Comparison of ENCODE assay signal across 8 mouse cellular contexts in the genomic region with DNA sequence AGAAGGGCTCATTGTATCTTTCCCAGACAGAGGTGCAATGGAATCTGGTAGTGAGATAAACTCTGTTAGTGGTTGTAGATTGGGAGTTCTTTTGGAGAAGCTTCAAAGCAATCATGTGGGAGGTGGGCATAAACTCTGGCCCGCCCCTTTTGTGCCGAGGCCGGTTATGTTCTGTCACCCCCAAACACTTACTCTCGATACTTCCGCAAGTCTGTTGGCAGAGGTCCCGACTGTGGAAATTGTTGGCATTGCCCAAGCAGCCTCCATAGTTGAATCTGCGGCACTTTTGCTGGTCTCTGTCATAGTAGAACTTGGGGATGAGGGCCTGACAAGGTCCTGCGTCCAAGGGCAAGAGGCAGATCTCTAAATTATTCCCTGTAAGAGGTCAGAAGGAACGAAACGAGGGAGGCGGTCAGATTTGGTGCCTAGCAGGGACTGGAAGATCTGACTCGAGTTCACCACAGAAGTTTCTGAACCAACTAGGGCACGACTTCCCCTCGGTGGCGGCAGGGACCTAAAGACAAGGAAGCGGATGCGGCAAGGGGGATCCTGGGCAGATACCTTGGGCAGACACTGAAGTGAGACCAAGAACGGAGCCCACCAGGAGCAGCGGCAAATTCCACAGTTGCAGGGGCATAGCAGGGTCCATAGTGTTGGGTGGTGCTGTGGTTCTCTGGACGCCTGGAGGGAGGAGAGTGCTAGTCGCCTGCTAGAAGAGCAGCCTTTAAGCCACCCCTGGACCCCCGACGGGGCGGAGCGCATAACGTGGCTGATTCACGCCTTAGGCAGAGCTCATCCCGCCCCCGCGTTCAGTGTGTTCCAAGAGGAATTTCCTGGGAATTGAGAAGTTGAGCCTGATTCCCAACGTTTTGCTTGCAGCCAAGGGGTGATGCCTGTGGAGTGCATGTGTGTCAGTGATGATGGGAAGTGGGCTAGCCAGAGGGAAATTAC. TPM values are rescaled to one million over a fixed set of nuclear protein-coding genes. Genes with fewer than 3 reads are reported as not detected.
A peak's percentile ranks its signal among the peaks of the same experiment; 100 is the strongest.
DNase-seq lines count a peak whose midpoint lies in the region; ATAC-seq and TF ChIP-seq lines count a peak whose summit lies in the region.

No protein-coding gene starts in this region.

- no peak for TF ChIP-seq EP300 in liver, embryonic 14.5 days (IDR thresholded peaks at IDR 0.05; ENCODE audit: low read depth)

- no peak for ATAC-seq in cerebellum, adult (ENCODE audit: insufficient number of reproducible peaks, low FRiP score, low TSS enrichment)
- no peak for ATAC-seq in intestine, embryonic 15.5 days
- no peak for ATAC-seq in liver, embryonic 14.5 days (ENCODE audit: insufficient read depth)
- no peak for ATAC-seq in midbrain, postnatal 0 days (ENCODE audit: low FRiP score)

- peak; percentile 13 to 35 for DNase-seq in cerebellum, postnatal 10 days
- DNase-seq in embryo, embryonic 10.5 days (ENCODE audit: low spot score): peak; percentile 39
- DNase-seq in heart, adult 11 months: peak; percentile 94
- DNase-seq in liver, embryonic 14.5 days (ENCODE audit: low read depth in 3 of 3, low spot score in 3 of 3): no peak
- no peak for DNase-seq in midbrain, postnatal 0 days (ENCODE audit: low spot score)
- DNase-seq in yolk sac, embryonic 10.5 days (ENCODE audit: low spot score): peak; percentile 17

- no peaks in the 10 kb centered on the region for H3K9me3 ChIP-seq in intestine, embryonic 15.5 days
- no peaks in the 10 kb centered on the region for H3K9me3 ChIP-seq in liver, embryonic 14.5 days (ENCODE audit: control insufficient read depth, low read length)
- H3K9me3 ChIP-seq in midbrain, postnatal 0 days (ENCODE audit: low read length): no peaks in the 10 kb centered on the region

- H3K4me3 ChIP-seq in intestine, embryonic 15.5 days (replicated peaks): peak overlapping the region; percentile 23; the same call in 1 of the 2 replicates
- H3K4me3 ChIP-seq in liver, embryonic 14.5 days (ENCODE audit: insufficient read depth in 1 of 2, low read depth in 2 of 2, low read length in 2 of 2): peak overlapping the region in 1 of 2 experiments; percentile 25; a peak in 1 of 4 replicates
- H3K4me3 ChIP-seq in midbrain, postnatal 0 days (ENCODE audit: low read depth, low read length): peak overlapping the region; percentile 10; the same call in 1 of the 2 replicates

- H3K27me3 ChIP-seq in intestine, embryonic 15.5 days (replicated peaks): no peaks in the 10 kb centered on the region
- no peaks in the 10 kb centered on the region for H3K27me3 ChIP-seq in liver, embryonic 14.5 days (ENCODE audit: control insufficient read depth, insufficient read depth, low read length)
- no peaks in the 10 kb centered on the region for H3K27me3 ChIP-seq in midbrain, postnatal 0 days (ENCODE audit: insufficient read depth, low read length)

- no peak overlapping the region for H3K27ac ChIP-seq in intestine, embryonic 15.5 days
- no peak overlapping the region for H3K27ac ChIP-seq in liver, embryonic 14.5 days
- no peak overlapping the region for H3K27ac ChIP-seq in midbrain, postnatal 0 days (ENCODE audit: low read depth, low read length)

- 24% methylated on average over 31 of the region's 31 CpGs for WGBS in intestine, embryonic 15.5 days
- WGBS in liver, embryonic 14.5 days (ENCODE audit: insufficient replicate concordance): 16% methylated on average over 31 of the region's 31 CpGs
- 32% methylated on average over 31 of the region's 31 CpGs for WGBS in midbrain, postnatal 0 days

- no peaks in the 10 kb centered on the region for H3K36me3 ChIP-seq in intestine, embryonic 15.5 days
- no peaks in the 10 kb centered on the region for H3K36me3 ChIP-seq in liver, embryonic 14.5 days (replicated peaks; ENCODE audit: control insufficient read depth, insufficient read depth, low read depth)
- H3K36me3 ChIP-seq in midbrain, postnatal 0 days (ENCODE audit: insufficient read depth, low read length): no peaks in the 10 kb centered on the region

- H3K4me2 ChIP-seq in intestine, embryonic 15.5 days (replicated peaks): peak overlapping the region; percentile 59
- peak overlapping the region; percentile 22; the same call in 1 of the 2 replicates for H3K4me2 ChIP-seq in liver, embryonic 14.5 days (ENCODE audit: low read depth)
- peak overlapping the region; percentile 24; the same call in 1 of the 2 replicates for H3K4me2 ChIP-seq in midbrain, postnatal 0 days (ENCODE audit: low read depth, low read length, poor library complexity, severe bottlenecking)

- TF ChIP-seq CTCF in liver, embryonic 14.5 days (IDR thresholded peaks at IDR 0.05; ENCODE audit: low read depth): no peak
- no peak for TF ChIP-seq CTCF in midbrain, postnatal 0 days (IDR thresholded peaks at IDR 0.05)

- 0 out of 2 replicates have a peak, but pooled peaks cover 3% of the 10 kb centered on the region for H3K4me1 ChIP-seq in intestine, embryonic 15.5 days (replicated peaks)
- H3K4me1 ChIP-seq in liver, embryonic 14.5 days (replicated peaks; ENCODE audit: control insufficient read depth in 2 of 2, insufficient read depth in 2 of 2, low read length in 1 of 2): no peaks in the 10 kb centered on the region
- H3K4me1 ChIP-seq in midbrain, postnatal 0 days (ENCODE audit: insufficient read depth, low read length): no peaks in the 10 kb centered on the region

- H3K9ac ChIP-seq in intestine, embryonic 15.5 days: no peak overlapping the region
- no peak overlapping the region for H3K9ac ChIP-seq in liver, embryonic 14.5 days (replicated peaks)
- H3K9ac ChIP-seq in midbrain, postnatal 0 days (replicated peaks; ENCODE audit: low read length, poor library complexity, severe bottlenecking): no peak overlapping the region

RNA-seq across cellular contexts. Expression of a gene that starts 20.8 kb away (rescaled TPM):
- polyA plus RNA-seq in intestine, embryonic 15.5 days (2015; fragmentation: Nextera tagmentation; extraction: Ambion mirVana): 11.2 and 12.0 TPM in 2 replicates
- 19.1 and 19.9 TPM in 2 replicates for polyA plus RNA-seq in liver, embryonic 14.5 days (2012; rRNA removed)
- 18.8 and 19.3 TPM in 2 replicates for polyA plus RNA-seq in liver, embryonic 14.5 days (2014; fragmentation: Nextera tagmentation; extraction: Ambion mirVana)
- total RNA-seq in midbrain, postnatal 0 days (2014; rRNA removed): not detected in 2 replicates
- 0.28 and 0.36 TPM in 2 replicates for polyA plus RNA-seq in midbrain, postnatal 0 days (2015; fragmentation: Nextera tagmentation; extraction: Ambion mirVana)

RNA-seq across cellular contexts. Expression of a gene that starts 25.6 kb away (rescaled TPM):
- not detected in 2 replicates for polyA plus RNA-seq in intestine, embryonic 15.5 days (2015; fragmentation: Nextera tagmentation; extraction: Ambion mirVana)
- 0.02 TPM in 1 of 2 replicates, not detected in the other for polyA plus RNA-seq in liver, embryonic 14.5 days (2012; rRNA removed)
- polyA plus RNA-seq in liver, embryonic 14.5 days (2014; fragmentation: Nextera tagmentation; extraction: Ambion mirVana): 0.11 TPM in 1 of 2 replicates, not detected in the other
- total RNA-seq in midbrain, postnatal 0 days (2014; rRNA removed): not detected in 2 replicates
- polyA plus RNA-seq in midbrain, postnatal 0 days (2015; fragmentation: Nextera tagmentation; extraction: Ambion mirVana): not detected in 2 replicates

RNA-seq across cellular contexts. Expression of a gene that starts 35.8 kb away (rescaled TPM):
- polyA plus RNA-seq in intestine, embryonic 15.5 days (2015; fragmentation: Nextera tagmentation; extraction: Ambion mirVana): 76.9 and 86.9 TPM in 2 replicates
- polyA plus RNA-seq in liver, embryonic 14.5 days (2012; rRNA removed): 4.5 and 6.9 TPM in 2 replicates
- 22.9 and 23.5 TPM in 2 replicates for polyA plus RNA-seq in liver, embryonic 14.5 days (2014; fragmentation: Nextera tagmentation; extraction: Ambion mirVana)
- 11.2 and 12.2 TPM in 2 replicates for total RNA-seq in midbrain, postnatal 0 days (2014; rRNA removed)
- polyA plus RNA-seq in midbrain, postnatal 0 days (2015; fragmentation: Nextera tagmentation; extraction: Ambion mirVana): 22.6 and 23.4 TPM in 2 replicates

Comparison
In these comparisons a context has a peak if more than half of its experiments do, and no peak if none do; other contexts are left out.
1. DNase-seq: peak in cerebellum, postnatal 10 days (2 of 2), embryo, embryonic 10.5 days (single experiment), heart, adult 11 months (single experiment) and yolk sac, embryonic 10.5 days (single experiment); none in liver, embryonic 14.5 days (0 of 3) and midbrain, postnatal 0 days (single experiment).
2. Peak in every context shown above with its lines, with median percentiles within 50 percentile points of each other: H3K4me2 ChIP-seq.